Mouse (Mus musculus): ENCODE results near the gene Def6.

- no peak for TF ChIP-seq POLR2A (IDR thresholded peaks at IDR 0.05; ENCODE audit: control insufficient read depth, low read depth, low read length)
- no peak for TF ChIP-seq CTCF (IDR thresholded peaks at IDR 0.05; ENCODE audit: control insufficient read depth, insufficient read depth, insufficient replicate concordance, low read depth, low read length)
Observed at GRCm38 (mm10) chr17:28247613-28248012, 40.0 kb downstream of the Def6 start.

All from testis, adult 2 months (tissue).